Mouse (Mus musculus) thymus, adult 2 months (tissue): ENCODE measurements at regions not wholly inside any gene's neighbourhood (a gene's known extent, or its start where the extent isn't known, plus 50 kb on each side); places are given as distances from the start of the nearest gene placed in this dataset.

Experiments
- CTCF ChIP-seq: fragments of 200-500 bp; IDR thresholded peaks from 2 replicates; pipeline ENCODE4 v1.5.1; 2012; ENCODE audit warnings: mild to moderate bottlenecking, control low read depth, low read length, moderate library complexity, borderline replicate concordance; ENCODE audit not compliant: control insufficient read depth, poor library complexity, insufficient read depth; ENCODE audit errors: extremely low read depth
- POLR2A ChIP-seq: fragments of 200-500 bp; IDR thresholded peaks from 2 replicates; pipeline ENCODE4 v1.6.1; 2012; ENCODE audit warnings: mild to moderate bottlenecking, low read length, control low read depth, moderate library complexity; ENCODE audit not compliant: control insufficient read depth, poor library complexity, insufficient read depth; ENCODE audit errors: extremely low read depth

- TF ChIP-seq CTCF: no peak
- no peak for TF ChIP-seq POLR2A
Measured at GRCm38 (mm10) chr8:96174996-96175395, 286.6 kb upstream of the Got2 start.
